1 mouse cellular context compared by ENCODE assay signal in the genomic region with DNA sequence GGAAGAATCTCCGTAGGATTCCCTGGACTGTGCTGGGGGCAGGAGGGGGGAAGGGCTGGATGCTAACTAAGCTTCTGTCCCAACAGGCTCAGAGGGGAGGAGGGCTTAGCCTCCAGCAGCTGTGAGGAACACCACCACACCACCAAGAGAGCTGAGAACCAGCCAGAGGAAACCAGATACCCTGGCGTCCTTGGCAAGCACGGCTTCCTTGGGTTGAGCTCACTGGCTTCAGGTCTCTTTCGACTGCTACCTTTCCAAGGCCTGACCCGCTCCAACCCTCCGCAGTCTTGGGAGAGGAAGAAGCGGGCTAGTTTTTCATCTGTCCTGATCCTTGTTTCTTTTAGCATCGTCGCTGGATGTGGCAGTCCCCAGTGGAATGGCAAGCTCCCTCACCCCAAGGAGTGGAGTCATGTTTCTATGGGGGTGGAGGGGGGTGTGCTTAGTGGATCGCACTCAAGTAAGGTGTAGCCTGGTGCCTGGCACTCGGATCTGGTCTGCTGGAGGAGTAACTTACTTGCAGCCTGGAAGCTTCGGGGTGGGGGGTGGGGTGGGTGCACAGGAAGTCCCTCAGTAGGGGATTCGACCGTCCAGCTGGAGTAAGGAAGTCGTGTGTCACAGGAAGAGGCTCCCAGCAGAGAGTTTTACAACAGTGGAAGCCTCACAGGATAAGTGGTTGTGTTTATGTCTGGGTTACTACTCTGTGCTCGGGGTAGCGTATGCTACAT.
TF ChIP-seq lines count a peak whose summit lies in the region.

No protein-coding gene starts in this region.

TF ChIP-seq in MEL, 35 proteins besides CTCF, POLR2A, EP300 and RAD21 (continued from another document):
- TF ChIP-seq ZNF384 (IDR thresholded peaks at IDR 0.05; ENCODE audit: low read depth, low read length) (no peak), RCOR1 (IDR thresholded peaks at IDR 0.05; ENCODE audit: low read depth, low read length) (no peak), TAL1 (IDR thresholded peaks at IDR 0.05; ENCODE audit: low read length) (no peak), ZKSCAN1 (IDR thresholded peaks at IDR 0.05; ENCODE audit: low read depth, low read length) (no peak), MEF2A (IDR thresholded peaks at IDR 0.05; ENCODE audit: extremely low read depth, insufficient replicate concordance, low read depth, low read length, poor library complexity, severe bottlenecking) (no peak), TBP (IDR thresholded peaks at IDR 0.05; ENCODE audit: low read depth, low read length) (peak; percentile 60), JUND (IDR thresholded peaks at IDR 0.05; ENCODE audit: low read depth, low read length) (no peak), POLR2AphosphoS5 (IDR thresholded peaks at IDR 0.05; ENCODE audit: borderline replicate concordance, low read depth, low read length) (no peak), KAT2A (conservative IDR thresholded peaks at IDR 0.05; ENCODE audit: low read depth, low read length) (no peak; the same call in 1 of the 2 replicates), BHLHE40 (IDR thresholded peaks at IDR 0.05; ENCODE audit: borderline replicate concordance, low read depth, low read length) (no peak), MYB (IDR thresholded peaks at IDR 0.05; ENCODE audit: low read depth, low read length) (no peak), TCF12 (IDR thresholded peaks at IDR 0.05; ENCODE audit: low read depth, low read length) (no peak), ZC3H11A (IDR thresholded peaks at IDR 0.05; ENCODE audit: low read depth, low read length) (no peak), POLR2AphosphoS2 (IDR thresholded peaks at IDR 0.05; ENCODE audit: low read length) (no peak), NRF1 (IDR thresholded peaks at IDR 0.05; ENCODE audit: insufficient read depth, low read depth, low read length, poor library complexity, severe bottlenecking) (no peak), SMC3 (IDR thresholded peaks at IDR 0.05; ENCODE audit: low read depth, low read length) (no peak), ZMIZ1 (IDR thresholded peaks at IDR 0.05; ENCODE audit: low read depth, low read length) (no peak), NELFE (IDR thresholded peaks at IDR 0.05; ENCODE audit: low read depth, low read length) (no peak; the same call in 1 of the 2 replicates), USF1 (IDR thresholded peaks at IDR 0.05; ENCODE audit: low read depth, low read length) (no peak), UBTF (IDR thresholded peaks at IDR 0.05; ENCODE audit: borderline replicate concordance, insufficient read depth, low read depth, low read length) (no peak)
TF ChIP-seq in MEL: peak in this region for 7.
